Mouse (Mus musculus): ENCODE measurements around the gene Fes.
A peak's percentile ranks its signal among the peaks of the same experiment; 100 is the strongest.

The Fes gene

DNA sequence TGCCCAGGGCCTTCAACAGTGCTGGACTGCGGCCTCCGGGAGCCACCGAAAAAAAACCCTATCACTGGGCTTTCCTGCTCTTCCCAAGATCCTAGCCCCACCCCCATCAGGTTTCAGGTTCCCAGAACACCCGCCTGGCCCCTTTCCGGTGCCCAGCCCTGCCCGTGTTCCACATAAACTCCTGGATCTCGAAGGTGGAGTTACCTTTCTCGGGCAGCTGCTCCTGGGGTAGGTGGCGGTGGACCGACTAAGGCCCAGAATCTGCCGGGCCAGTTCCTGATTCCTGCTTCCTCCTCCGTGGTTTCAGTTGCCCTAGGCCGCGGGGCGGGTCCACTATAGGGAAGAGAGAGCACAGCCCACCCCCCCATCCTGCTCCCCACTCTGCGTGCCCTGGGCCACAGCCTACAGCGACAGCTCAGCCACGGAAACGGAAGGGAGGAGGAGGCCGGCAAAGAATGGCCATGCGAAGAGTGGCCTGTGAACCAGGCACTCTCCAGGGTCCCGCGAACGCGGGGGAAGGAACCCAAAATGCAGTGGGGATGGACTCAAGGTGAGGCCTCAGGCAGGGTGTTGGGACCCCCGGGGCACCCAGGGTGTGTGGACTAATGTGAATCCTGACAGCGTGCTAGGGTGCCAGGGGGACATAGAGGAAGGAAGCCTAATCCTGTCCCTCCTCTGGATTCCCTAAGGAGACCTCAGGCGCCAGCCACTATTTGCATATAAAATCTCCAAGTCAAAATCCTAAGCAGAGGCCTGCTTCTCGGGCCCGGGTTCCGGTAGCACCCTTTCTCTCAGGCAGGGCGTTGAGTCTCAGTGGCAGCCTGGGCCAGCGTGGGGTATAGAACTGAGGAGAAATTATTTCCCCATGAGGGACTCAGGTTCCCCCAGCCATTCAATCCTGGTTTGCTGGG, at the start of gene Fes:
Gene Fes (minus strand): TSS at position 314 of the 911 bp plus-strand sequence.
- no peak for DNase-seq (ENCODE audit: low read depth, low spot score)

DNA sequence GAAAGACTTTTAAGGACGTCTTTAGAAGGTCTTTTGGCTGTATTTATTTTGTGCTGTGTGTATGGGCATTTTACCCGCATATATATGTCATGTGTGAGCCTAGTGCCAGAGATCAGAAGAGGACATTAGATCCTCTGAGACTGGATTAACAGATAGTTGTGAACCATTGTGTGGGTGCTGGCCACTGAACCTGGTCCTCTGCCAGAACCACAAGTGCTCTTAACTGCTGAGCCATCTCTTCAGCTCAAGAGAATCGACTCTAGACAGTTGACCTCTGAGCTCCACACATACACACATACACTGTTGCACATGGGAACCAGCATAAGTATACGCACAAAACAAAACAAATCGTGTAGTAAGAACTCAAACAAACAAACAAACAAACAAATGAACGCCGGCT, 48.8 kb upstream of the Fes start:
- DNase-seq (ENCODE audit: low read depth, low spot score): no peak

DNA sequence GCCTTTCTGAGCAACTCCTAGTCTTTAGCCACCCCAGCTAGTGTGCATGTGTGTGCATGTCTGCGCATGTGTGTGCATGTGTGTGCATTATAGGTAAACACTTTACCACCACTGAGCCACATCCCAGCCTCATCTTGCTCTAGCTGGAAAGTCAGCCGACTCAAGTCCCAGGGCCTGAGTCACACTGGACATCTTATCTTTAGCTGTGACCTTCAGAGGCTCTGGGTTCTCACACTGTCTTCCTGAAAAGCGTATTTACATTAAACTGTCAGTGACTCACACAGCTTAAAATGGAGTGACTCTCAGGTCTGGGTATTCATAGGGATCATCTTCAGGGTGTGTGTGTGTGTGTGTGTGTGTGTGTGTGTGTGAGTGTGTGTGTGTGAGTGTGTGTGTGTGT, 47.8 kb upstream of the Fes start:
- DNase-seq (ENCODE audit: low read depth, low spot score): no peak

DNA sequence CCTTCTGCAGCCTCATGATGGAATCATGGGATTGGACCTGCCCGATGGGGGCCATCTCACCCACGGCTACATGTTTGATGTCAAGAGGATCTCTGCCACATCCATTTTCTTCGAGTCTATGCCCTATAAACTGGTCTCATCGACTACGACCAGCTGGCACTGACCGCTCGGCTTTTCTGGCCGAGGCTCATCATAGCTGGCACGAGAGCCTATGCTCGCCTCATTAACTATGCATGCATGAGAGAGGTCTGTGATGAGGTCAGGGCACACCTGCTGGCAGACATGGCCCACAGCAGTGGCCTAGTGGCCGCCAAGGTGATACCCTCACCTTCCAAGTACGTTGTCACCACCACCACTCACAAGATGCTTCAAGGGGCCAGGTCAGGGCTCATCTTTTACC, 41.9 kb upstream of the Fes start:
- no peak for DNase-seq (ENCODE audit: low read depth, low spot score)

DNA sequence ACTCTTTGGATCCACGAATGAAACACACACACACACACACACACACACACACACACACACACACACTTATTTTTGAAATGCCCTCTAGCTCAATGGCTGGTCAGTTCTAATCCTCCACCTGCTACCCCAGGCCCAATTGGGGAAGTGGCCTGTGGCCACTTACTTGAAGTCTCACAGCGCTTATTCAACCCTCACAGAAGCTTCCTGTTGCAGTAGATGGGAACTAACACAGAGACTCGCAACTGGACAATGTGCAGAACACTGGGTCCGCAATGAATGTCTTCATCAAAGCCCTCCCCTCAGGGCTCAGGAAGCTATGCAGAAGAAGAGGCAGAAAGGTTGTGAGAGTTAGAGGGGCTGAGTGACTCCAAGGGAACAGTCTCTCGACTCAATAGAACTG, 40.0 kb upstream of the Fes start:
- DNase-seq (ENCODE audit: low read depth, low spot score): no peak

DNA sequence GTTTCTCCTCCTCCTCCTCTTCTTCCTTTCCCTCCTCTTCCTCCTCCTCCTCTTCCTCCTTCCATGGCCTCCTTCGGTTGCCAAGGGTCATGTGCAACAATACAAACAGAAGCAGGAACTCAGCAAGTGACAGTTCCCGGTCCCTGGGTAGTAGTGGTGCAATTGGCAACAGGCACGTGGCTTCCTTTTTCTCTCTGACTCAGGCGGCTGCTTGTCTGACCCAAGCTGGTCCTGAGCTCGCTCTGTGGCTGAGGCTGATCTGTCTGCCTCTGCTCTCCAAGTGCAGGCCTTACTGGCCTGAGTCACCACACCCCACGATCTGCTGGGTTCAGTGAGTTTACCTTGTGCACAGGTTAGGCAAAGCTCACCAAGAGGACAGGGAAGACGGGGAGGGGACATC, 38.6 kb upstream of the Fes start:
- DNase-seq (ENCODE audit: low read depth, low spot score): peak; percentile 28

DNA sequence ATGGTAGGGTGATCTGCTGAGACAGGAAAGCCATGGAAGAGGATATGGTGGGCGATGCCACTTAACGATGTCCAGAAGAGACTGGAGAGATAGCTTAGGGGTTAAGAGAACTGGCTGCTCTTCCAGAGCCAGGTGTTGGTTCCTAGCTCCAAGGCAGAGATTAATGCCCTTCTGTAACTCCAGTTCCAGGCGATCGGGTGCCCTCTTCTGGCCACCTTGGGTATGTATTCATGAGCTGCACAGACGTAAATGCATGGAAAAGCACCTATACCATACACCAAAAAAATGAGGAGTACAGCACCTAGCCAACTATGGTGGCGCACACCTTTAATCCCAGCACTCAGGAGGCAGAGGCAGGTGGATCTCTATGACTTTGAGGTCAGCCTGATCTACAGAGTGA, 37.0 kb upstream of the Fes start:
- no peak for DNase-seq (ENCODE audit: low read depth, low spot score)

DNA sequence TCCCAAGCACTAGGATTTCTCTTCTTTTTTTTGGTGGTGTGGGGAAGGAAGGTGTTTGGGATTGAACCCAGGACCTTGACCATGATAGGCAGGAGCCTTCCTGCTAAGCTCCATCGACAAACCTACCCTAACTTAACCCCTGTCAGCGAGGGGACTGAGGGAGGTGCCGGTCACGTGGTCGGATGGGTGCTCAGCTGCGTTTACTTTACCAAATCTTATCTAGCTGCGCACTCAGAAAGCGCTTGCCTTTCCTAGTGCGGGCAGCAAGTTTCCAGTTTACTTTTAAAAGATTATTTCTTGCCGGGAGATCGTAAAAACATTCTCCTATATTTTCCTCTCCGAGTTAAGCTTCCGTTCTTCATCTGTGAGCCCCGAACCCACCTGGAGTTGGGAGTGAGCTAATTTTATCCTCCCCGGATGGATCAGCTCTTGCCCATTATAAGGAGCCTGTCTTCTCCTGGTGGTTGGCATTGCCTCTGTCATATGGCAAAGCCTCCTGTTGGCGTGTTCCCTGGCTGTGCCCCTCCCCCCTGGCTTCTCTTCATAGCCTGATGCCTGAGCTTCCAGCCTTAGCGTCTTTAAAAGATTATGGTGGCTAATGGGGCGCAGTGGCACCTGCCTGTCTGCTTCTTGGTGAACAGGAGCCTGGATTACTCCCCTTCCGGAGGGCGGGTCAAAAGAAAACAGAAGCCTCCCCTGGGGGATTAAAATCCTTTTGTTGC, 35.2 kb upstream of the Fes start:
- no peak for DNase-seq (ENCODE audit: low read depth, low spot score)

DNA sequence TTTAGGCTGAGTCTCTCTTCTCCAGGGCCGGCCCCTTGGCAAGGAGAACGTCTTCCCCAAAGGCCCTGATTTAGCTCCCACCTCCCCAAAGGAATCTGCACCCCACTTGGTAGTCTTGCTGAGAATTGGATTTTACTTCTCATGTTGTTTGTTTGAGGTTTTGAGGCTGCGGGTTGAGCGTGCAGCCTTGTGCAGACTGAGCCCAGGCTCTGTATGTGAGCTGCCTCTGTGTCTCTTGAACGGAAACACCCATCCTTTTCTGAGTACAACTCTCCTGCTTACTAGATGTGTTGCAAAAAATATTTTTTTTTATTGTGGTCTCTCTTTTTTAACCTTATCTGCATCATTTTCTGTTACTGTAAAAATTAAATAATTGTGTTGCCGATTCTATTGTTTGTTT, 33.8 kb upstream of the Fes start:
- DNase-seq (ENCODE audit: low read depth, low spot score): no peak

DNA sequence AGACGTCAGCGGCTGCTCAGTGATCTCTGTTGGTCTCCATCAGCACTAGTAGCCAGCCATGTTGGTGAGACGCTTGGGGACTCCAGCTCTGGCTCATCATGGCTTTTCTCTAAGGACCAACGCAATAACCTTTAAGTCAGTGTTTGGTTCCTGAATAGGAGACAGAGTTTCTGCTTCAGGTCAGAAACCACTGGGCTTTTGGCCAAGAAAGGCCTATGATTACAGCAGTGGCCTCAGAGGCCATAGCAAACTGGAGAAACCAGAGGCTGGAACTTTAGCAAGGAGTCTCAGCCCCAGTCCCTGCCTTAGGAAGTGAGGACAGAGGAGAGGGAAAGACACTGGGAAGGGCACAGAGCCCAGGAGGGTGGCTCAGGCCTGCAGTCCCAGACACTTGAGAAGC, 32.8 kb upstream of the Fes start:
- DNase-seq (ENCODE audit: low read depth, low spot score): no peak

DNA sequence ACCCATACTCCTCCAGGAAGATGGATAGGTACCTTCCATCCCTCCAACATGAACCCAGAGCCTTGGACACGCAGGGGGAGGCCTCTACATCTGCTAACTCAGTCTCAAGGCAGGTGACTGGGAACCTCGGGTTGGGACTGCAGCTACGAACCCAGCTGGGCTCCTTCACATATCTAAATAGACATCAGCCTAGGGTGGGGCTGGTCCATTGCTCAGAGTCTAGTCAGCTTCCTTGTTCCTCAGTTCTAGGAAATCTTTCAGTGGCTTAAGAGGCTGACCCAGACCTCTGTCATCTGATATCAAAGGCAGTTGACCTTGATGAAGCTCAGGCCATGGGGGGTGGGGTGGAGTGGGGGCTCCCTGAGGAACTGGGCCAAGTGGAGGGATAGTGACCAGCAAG, 31.5 kb upstream of the Fes start:
- DNase-seq (ENCODE audit: low read depth, low spot score): no peak

DNA sequence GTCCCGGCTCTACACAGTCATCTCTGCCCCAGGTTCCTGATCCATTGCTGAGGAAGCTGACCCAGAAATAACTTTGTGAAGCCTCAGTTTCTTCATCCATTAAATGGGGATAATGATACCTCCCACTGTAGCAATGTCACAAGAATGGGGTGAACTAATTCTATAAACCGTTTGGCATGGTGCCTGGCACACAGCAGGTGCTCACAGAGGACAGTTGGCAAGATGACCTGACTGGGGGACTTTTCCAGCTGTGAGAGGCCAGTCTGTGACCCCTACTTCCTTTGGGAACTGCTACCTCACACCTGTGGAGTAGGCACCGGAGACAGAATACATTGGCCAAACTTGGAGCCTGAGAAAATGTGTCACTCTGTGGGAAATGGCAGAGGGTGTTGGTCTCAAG, 30.3 kb upstream of the Fes start:
- no peak for DNase-seq (ENCODE audit: low read depth, low spot score)

DNA sequence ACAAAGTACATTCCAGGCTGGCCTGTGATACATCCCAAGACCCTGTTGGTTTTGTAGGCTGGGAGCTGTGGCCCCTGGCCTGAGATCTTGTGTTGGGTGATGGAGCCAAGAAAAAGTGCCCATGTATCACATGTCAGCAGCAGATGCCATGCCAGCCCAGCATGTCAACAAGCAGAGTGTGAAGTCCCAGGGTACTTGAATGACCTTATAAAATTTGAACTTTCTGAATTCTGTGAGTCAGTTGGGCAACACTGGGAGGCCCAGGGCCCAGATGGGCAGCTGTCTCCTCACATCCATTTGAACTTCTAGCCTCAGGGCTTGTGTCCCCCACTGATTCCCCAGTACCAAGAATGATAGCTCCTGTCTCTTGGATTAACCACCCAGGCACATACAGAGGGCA, 29.9 kb upstream of the Fes start:
- no peak for DNase-seq (ENCODE audit: low read depth, low spot score)

DNA sequence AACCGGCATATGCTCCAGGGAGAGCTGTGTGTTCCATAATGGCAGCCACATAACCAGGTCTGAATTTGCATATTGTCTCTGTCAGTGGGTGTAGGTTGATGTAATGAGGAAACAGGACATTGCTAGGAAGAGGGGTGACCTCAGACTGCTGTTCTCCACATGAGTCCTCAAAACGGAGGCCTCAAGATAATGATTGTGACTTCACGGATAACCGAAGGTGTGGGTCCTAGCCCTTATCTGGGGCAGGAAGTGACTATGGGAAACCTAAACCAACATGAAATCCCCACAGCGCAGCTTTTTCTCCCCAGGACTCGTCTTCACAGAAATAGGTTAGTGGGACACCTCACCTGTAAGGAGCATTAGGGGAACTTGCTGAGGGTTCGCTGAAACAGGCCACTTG, 29.2 kb upstream of the Fes start:
- no peak for DNase-seq (ENCODE audit: low read depth, low spot score)

DNA sequence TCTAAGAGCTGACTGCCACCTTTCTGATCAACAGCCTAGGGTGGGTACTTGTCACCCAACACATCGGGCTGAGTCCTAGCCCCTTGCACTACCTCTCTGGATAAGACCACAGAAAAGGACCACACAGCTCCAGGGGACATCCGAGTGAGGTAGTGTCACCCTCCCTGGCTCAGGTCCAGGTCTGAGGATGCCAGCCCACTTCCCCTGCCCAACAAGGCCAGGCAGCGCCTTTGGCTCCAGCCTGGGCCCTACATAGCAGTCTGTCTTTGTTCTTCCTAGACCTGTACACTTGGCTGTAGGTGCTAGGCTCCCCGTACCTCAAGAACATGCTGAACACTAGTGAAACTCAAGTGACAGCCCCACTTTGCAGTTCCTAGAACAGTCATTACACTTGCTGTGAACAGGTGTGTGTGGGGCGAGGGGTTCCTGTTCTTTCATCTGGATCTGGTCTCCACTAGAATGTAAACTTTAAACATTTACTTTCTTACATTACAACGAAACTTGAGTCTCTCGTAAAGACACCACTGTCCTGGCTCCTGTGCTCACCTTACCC, 26.6 kb upstream of the Fes start:
- no peak for DNase-seq (ENCODE audit: low read depth, low spot score)

DNA sequence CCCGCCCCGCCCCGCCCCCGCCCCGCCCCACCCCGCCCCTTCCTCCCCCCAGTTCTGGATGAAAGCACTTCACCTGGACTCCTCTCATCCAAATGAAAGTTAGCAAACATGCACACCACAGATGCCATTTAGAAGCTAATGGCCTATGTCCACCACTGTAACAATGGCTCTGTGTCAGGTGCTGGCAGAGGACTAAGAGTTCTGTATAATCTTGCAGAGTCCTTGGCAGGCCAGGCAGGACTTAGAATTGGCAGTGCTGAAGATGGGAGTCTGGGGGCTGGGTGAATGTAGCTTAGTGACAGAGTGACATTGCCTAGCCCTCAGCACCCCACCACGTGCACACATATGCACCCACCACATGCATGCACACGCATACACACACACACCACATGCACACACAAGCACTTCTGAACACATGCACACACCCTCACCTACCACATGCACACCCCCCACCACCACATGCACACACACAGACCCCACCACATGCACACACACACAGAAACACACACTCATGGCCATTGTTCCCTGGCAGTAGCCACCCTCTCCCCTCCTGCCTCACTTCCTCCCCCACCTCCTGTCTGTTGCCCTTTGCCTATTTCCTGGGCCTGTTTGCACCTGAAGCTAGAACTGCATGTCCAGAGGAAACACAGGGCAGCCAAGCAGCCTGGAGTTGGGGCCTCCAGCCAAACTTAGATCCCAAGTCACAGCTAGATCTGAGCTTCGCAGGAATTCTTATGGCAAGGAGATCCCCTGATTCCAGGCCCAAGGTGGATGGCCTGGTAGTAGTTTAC, 26.0 kb upstream of the Fes start:
- no peak for DNase-seq (ENCODE audit: low read depth, low spot score)

DNA sequence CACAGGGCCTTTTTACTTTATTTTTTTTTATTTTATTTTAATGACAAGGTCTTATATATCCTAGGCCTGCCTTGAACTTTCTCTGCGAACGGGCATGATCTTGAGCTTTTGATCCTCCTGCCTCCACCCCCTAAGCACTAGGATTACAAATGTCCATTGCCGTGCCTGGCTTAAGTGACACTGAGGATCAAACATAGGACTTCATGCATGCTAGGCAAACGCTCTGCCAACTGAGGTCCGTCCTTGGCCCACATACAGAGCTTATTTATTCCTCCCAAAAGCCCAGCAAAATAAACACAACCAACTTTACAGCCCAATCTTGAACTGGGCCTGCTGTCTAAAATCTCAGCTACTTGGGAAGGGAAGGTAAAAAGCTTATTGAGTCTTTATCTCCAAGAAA, 25.0 kb upstream of the Fes start:
- DNase-seq (ENCODE audit: low read depth, low spot score): no peak

DNA sequence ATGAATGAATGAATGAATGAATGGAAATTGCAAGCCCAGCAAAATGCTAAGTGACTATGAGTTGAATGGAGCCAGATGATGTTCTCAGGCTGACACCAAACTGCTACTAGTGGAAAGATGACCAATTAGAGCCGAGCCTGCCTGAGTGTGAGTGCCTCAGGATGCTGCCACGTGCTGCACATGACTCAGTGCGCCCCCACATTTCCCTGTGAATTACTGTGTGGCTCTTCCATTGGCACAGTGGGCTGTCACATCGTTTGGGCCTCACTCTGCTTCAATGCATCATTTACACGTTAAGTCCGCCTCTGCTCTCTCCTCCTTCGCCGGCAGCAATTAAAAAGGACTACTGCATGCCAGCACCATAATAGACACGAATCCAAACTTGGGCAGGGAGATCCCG, 24.5 kb upstream of the Fes start:
- peak; percentile 88 for DNase-seq (ENCODE audit: low read depth, low spot score)

DNA sequence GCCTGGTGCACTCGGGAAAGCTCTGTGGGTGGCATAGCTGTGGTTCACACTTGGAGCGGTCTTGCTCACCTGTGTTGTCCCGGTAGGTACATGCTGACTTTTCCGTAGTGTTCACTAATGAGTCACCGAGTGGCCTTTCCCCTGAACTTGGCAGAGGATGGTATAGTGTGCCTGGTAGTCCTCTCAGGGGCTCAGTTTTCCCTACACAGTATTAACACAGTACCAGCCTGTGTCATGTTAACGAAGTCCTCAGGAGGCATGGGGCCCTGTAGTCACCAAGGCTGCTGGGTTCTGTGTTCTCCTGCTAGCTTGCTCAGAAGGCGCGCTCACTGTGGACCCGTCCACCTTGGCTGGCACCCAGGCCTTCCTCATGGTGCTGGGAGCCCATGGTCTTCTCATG, 22.6 kb upstream of the Fes start:
- no peak for DNase-seq (ENCODE audit: low read depth, low spot score)

DNA sequence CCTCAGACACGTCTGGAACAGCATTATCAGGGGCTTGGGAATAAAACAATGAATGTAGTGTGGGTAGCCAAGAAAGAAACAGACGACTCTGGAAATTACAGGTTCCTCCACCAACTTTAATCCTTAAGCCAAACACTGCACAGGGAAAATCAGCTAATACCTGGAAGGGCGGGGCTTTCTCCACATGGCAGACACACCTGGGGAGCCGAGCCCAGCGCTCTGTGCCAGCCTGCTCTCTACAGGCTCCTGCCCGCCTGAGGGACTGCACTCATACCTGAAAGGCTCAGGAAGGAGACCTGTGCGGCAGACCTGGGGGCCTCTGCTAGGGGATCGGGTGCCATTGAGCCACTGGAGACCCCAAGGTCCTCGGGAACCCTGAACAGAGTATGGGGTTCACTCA, 20.0 kb upstream of the Fes start:
- no peak for DNase-seq (ENCODE audit: low read depth, low spot score)

DNA sequence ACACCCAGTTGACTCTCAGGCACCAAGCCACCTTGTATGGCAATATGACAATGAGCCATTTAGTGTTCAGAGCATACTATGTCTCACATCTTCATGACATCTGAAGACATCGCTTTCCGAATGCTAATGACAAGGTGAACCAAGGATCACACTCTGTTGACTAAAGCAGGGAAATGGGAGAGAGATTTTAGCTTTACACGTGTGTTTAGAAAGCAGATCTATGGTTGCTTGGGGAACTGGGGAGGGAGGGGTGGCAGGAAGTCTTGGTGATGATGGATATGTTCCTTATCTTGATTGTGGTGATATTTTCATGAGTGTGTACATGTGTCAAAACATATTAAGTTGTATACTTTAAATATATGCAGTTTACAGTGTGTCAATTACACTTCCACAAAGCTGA, 18.4 kb upstream of the Fes start:
- no peak for DNase-seq (ENCODE audit: low read depth, low spot score)

DNA sequence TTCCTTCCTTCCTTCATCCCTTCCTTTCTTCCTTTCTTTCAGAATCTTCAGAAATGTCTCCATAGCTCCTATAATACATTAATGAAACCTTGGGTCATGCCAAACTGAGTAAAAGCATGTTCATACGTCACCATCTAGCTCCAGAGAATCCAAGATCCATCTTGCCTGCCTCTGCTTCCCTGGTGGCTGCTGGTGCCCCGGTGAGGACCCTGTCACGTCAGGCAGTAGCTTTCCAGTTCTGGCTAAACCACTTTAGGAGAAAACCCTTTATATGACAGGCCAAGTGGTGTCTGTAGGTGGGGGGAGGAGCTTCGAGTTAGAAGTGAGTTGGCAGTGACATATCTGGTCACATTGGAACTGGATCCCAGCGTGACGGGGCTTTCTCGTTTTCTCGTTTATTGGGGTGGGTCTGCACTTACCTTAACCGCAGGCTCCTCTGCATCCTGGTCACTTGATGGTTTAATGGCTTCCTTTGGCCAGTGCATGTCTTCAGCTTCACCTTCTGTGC, 17.5 kb upstream of the Fes start, which contains the start of gene Furin:
Gene Furin (minus strand): TSS at position 249 of the 508 bp plus-strand sequence.
- no peak for DNase-seq (ENCODE audit: low read depth, low spot score)
